Mouse (Mus musculus): Measurements from ENCODE around the gene Irf2bpl.

DNA sequence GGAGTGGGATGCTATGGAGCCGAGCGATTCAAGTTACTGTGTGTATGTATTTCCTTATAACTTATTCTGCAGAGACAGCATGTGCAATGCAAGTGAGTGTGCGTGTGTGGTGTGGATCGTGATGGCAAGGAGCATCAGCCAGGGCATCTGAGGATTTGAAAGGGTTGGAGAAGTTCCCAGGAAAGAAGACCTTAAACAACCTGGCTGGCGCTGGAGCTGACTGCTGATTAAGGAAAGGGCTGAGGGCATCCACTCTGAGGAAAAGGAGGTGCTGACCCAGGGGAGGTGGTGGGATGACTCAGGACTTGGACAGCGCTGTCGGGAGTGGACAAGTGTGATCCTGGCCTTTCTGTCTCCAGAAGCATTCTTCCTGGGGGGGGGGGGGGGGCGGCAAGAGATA is 27.3 kb downstream of the Irf2bpl start:
- TF ChIP-seq USF1 (IDR thresholded peaks at IDR 0.05; ENCODE audit: low read depth) (no peak), CTCF (IDR thresholded peaks at IDR 0.05; ENCODE audit: control insufficient read depth, insufficient read depth, insufficient read length) (no peak), MYOD1 (IDR thresholded peaks at IDR 0.05; ENCODE audit: control insufficient read depth, insufficient read length, low read depth) (no peak), MAX (IDR thresholded peaks at IDR 0.05) (no peak)

All from C2C12 (cell line).